Mouse (Mus musculus) cortical plate, adult 2 months (tissue): ENCODE measurements at regions not wholly inside any gene's neighbourhood (a gene's known extent, or its start where the extent isn't known, plus 50 kb on each side); places are given as distances from the start of the nearest gene placed in this dataset.
A peak's percentile ranks its signal among the peaks of the same experiment; 100 is the strongest.

Experiments
- CTCF ChIP-seq: fragments of 200-500 bp; IDR thresholded peaks from 2 replicates; pipeline ENCODE4 v1.5.1; 2011; ENCODE audit warnings: mild to moderate bottlenecking, control low read depth, low read length; ENCODE audit not compliant: insufficient read depth; ENCODE audit errors: extremely low read depth
- POLR2A ChIP-seq: fragments of 200-500 bp; IDR thresholded peaks from 2 replicates; pipeline ENCODE4 v1.6.1; 2011; ENCODE audit warnings: mild to moderate bottlenecking, low read length, control low read depth; ENCODE audit not compliant: insufficient read depth; ENCODE audit errors: extremely low read depth

DNA sequence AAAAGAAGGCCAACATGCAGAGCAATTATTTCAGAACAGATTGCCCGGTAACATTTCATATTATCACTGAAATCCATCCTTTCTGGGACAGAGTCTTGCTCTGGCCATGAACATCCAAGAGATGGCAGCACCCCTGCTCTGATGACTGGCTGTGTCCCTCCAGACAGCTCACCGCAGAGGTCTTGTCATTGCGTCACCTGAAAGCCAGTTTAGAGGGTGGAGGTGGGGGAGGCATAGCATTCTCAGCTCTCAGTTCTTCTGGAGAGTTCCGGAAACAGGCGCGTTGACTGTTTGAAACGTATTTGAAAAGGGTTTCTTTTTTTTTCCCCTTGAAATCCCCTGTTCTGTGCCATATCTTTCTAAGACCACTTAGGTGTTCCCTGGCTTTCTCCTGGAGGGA, 145.7 kb upstream of the Pgrmc2 start:
- TF ChIP-seq POLR2A (no peak), CTCF (peak; percentile 59)
